9 mouse cellular contexts compared by ENCODE assay signal in the genomic region with DNA sequence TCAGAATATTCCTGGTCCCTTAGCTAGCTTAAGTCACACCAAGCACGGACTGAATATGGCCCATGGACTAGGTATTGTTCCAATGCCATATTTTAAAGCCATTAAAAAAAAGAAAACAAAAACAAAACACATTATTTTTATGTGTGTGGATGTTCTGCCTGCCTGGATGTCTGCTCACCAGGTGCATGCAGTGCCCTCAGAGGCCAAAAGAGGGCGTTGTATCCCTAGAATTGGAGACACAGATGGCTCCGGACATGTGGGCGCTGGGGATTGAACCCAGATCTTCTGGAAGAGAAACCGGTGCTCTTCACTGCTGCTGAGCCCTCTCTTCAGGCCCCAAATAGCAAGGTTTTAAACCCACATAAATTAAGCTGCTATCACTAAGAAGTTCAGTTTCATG. TPM values are rescaled to one million over a fixed set of nuclear protein-coding genes. Genes with fewer than 3 reads are reported as not detected.
DNase-seq lines count a peak whose midpoint lies in the region; ATAC-seq and TF ChIP-seq lines count a peak whose summit lies in the region.
"Had no signal": no experiment of that assay in that cellular context is flagged by ENCODE, and none has a peak within 500 bp of the region (broad histone marks: within the 10 kb centered on the region; RNA-seq: fewer than 3 reads in every experiment).

No protein-coding gene starts in this region.

- TF ChIP-seq CTCF in gastrocnemius, adult 2 months (IDR thresholded peaks at IDR 0.05), result peak; percentile 76
- peak; percentile 72 for TF ChIP-seq CTCF in midbrain, postnatal 0 days (IDR thresholded peaks at IDR 0.05)

- peaks cover 6% of the 10 kb centered on the region; the same call in 1 of the 2 replicates for H3K27me3 ChIP-seq in midbrain, embryonic 10.5 days (ENCODE audit: low read depth, poor library complexity, severe bottlenecking)
- H3K27me3 ChIP-seq in midbrain, embryonic 15.5 days (replicated peaks), result no peaks in the 10 kb centered on the region
- H3K27me3 ChIP-seq in midbrain, postnatal 0 days (ENCODE audit: insufficient read depth, low read length), result no peaks in the 10 kb centered on the region
- H3K27me3 ChIP-seq: limb, embryonic 12.5 days had no signal

- WGBS in midbrain, embryonic 10.5 days, result 47% methylated on average over 5 of the region's 5 CpGs
- WGBS in midbrain, embryonic 15.5 days, result 54% methylated on average over 5 of the region's 5 CpGs
- 51% methylated on average over 5 of the region's 5 CpGs for WGBS in midbrain, postnatal 0 days

- H3K9ac ChIP-seq in midbrain, embryonic 15.5 days, result no peak overlapping the region
- no peak overlapping the region for H3K9ac ChIP-seq in midbrain, postnatal 0 days (replicated peaks; ENCODE audit: low read length, poor library complexity, severe bottlenecking)
- H3K9ac ChIP-seq: limb, embryonic 12.5 days had no signal

- H3K4me1 ChIP-seq in midbrain, embryonic 10.5 days, result peaks cover 58% of the 10 kb centered on the region
- peaks cover 36% of the 10 kb centered on the region for H3K4me1 ChIP-seq in midbrain, embryonic 15.5 days
- peaks cover 9% of the 10 kb centered on the region; the same call in 1 of the 2 replicates for H3K4me1 ChIP-seq in midbrain, postnatal 0 days (ENCODE audit: insufficient read depth, low read length)

- no peak for ATAC-seq in midbrain, embryonic 15.5 days (replicated peaks)
- no peak for ATAC-seq in midbrain, postnatal 0 days (ENCODE audit: low FRiP score)
- ATAC-seq in granulocyte monocyte progenitor cell, adult 5-6 weeks (replicated peaks; ENCODE audit: poor library complexity, severe bottlenecking), result no peak

- peaks cover 99% of the 10 kb centered on the region for H3K36me3 ChIP-seq in midbrain, embryonic 10.5 days
- H3K36me3 ChIP-seq in midbrain, embryonic 15.5 days (replicated peaks), result peaks cover 65% of the 10 kb centered on the region
- peaks cover 67% of the 10 kb centered on the region for H3K36me3 ChIP-seq in midbrain, postnatal 0 days (ENCODE audit: insufficient read depth, low read length)

- no peak overlapping the region for H3K4me3 ChIP-seq in gastrocnemius, adult 2 months
- no peak overlapping the region for H3K4me3 ChIP-seq in midbrain, embryonic 10.5 days
- no peak overlapping the region for H3K4me3 ChIP-seq in midbrain, embryonic 15.5 days
- H3K4me3 ChIP-seq in midbrain, postnatal 0 days (ENCODE audit: low read depth, low read length), result no peak overlapping the region
- H3K4me3 ChIP-seq: limb, embryonic 12.5 days had no signal

- no peak overlapping the region for H3K27ac ChIP-seq in gastrocnemius, adult 2 months
- H3K27ac ChIP-seq in midbrain, embryonic 10.5 days (replicated peaks), result no peak overlapping the region
- no peak overlapping the region for H3K27ac ChIP-seq in midbrain, embryonic 15.5 days
- no peak overlapping the region for H3K27ac ChIP-seq in midbrain, postnatal 0 days (ENCODE audit: low read depth, low read length)
- H3K27ac ChIP-seq: limb, embryonic 12.5 days had no signal

- H3K9me3 ChIP-seq in midbrain, embryonic 10.5 days (replicated peaks), result no peaks in the 10 kb centered on the region
- no peaks in the 10 kb centered on the region for H3K9me3 ChIP-seq in midbrain, embryonic 15.5 days
- H3K9me3 ChIP-seq in midbrain, postnatal 0 days (ENCODE audit: low read length), result no peaks in the 10 kb centered on the region
- H3K9me3 ChIP-seq: limb, embryonic 12.5 days had no signal

- DNase-seq in gastrocnemius, adult 2 months, result peak; percentile 55
- no peak for DNase-seq in gastrocnemius, postnatal 14 days
- peak; percentile 52 for DNase-seq in midbrain, embryonic 10.5 days (ENCODE audit: low spot score)
- peak; percentile 62 for DNase-seq in brain, adult 2 months (ENCODE audit: low read depth, low spot score)
- DNase-seq in midbrain, postnatal 0 days (ENCODE audit: low spot score), result no peak
- no peak for DNase-seq in ovary, postnatal 14 days (ENCODE audit: low spot score)

- intact Hi-C loops in gastrocnemius, adult 2 months (cut with DNase I), result loop anchor here (1.0 kb wide), 1 partner anchor 36 kb away; no protein-coding TSS in a partner anchor
- intact Hi-C loops in gastrocnemius, postnatal 14 days (cut with DNase I; ENCODE audit: low total_unique reads), result loop anchor here (5.0 kb wide), 1 partner anchor 34 kb away; a partner anchor contains a TSS

- H3K4me2 ChIP-seq in midbrain, embryonic 15.5 days, result no peak overlapping the region
- H3K4me2 ChIP-seq in midbrain, postnatal 0 days (ENCODE audit: low read depth, low read length, poor library complexity, severe bottlenecking), result no peak overlapping the region
- H3K4me2 ChIP-seq: limb, embryonic 12.5 days had no signal

RNA-seq across cellular contexts. Expression of a gene that starts 9.9 kb away (rescaled TPM):
- 1 to 10 TPM; 4.9 to 7.7 TPM for total RNA-seq in gastrocnemius, adult 2 months (2021)
- 10 to 100 TPM; 31.3 to 37.5 TPM for total RNA-seq in gastrocnemius, postnatal 14 days (2021)
- polyA plus RNA-seq in midbrain, embryonic 10.5 days (2016; fragmentation: Nextera tagmentation; extraction: Ambion mirVana), result 381 and 466 TPM in 2 replicates
- 622 and 645 TPM in 2 replicates for polyA plus RNA-seq in midbrain, embryonic 15.5 days (2015; fragmentation: Nextera tagmentation; extraction: Ambion mirVana)
- total RNA-seq in midbrain, postnatal 0 days (2014; rRNA removed), result 498 and 510 TPM in 2 replicates
- polyA plus RNA-seq in midbrain, postnatal 0 days (2015; fragmentation: Nextera tagmentation; extraction: Ambion mirVana), result 482 and 484 TPM in 2 replicates
- 0.19 and 1.4 TPM in 2 replicates for total RNA-seq in granulocyte monocyte progenitor cell, adult 5-6 weeks (2014; fragmentation: Nextera tagmentation)
- 1.6 and 1.9 TPM in 2 replicates for total RNA-seq in granulocyte monocyte progenitor cell, adult 5-6 weeks (2017)

RNA-seq across cellular contexts. Expression of a gene that starts 14.0 kb away (rescaled TPM):
- under 1 TPM; 0.18 to 0.22 TPM for total RNA-seq in gastrocnemius, adult 2 months (2021)
- total RNA-seq in gastrocnemius, postnatal 14 days (2021), result 1 to 10 TPM; 1.0 to 1.6 TPM
- 0.69 and 0.87 TPM in 2 replicates for polyA plus RNA-seq in midbrain, embryonic 10.5 days (2016; fragmentation: Nextera tagmentation; extraction: Ambion mirVana)
- polyA plus RNA-seq in midbrain, embryonic 15.5 days (2015; fragmentation: Nextera tagmentation; extraction: Ambion mirVana), result 5.5 and 5.7 TPM in 2 replicates
- total RNA-seq in midbrain, postnatal 0 days (2014; rRNA removed), result 101 and 131 TPM in 2 replicates
- polyA plus RNA-seq in midbrain, postnatal 0 days (2015; fragmentation: Nextera tagmentation; extraction: Ambion mirVana), result 6.6 and 8.1 TPM in 2 replicates
- 1.9 TPM in 1 of 2 replicates, not detected in the other for total RNA-seq in granulocyte monocyte progenitor cell, adult 5-6 weeks (2014; fragmentation: Nextera tagmentation)
- 1.6 TPM in 1 of 2 replicates, not detected in the other for total RNA-seq in granulocyte monocyte progenitor cell, adult 5-6 weeks (2017)

RNA-seq across cellular contexts. Expression of a gene that starts 33.2 kb away (rescaled TPM):
- 1 to 10 TPM; 9.6 to 10.0 TPM for total RNA-seq in gastrocnemius, adult 2 months (2021)
- 10 to 100 TPM; 12.1 to 12.6 TPM for total RNA-seq in gastrocnemius, postnatal 14 days (2021)
- 41.8 and 51.4 TPM in 2 replicates for polyA plus RNA-seq in midbrain, embryonic 10.5 days (2016; fragmentation: Nextera tagmentation; extraction: Ambion mirVana)
- polyA plus RNA-seq in midbrain, embryonic 15.5 days (2015; fragmentation: Nextera tagmentation; extraction: Ambion mirVana), result 40.8 and 41.4 TPM in 2 replicates
- total RNA-seq in midbrain, postnatal 0 days (2014; rRNA removed), result 70.4 and 71.9 TPM in 2 replicates
- 35.5 and 35.8 TPM in 2 replicates for polyA plus RNA-seq in midbrain, postnatal 0 days (2015; fragmentation: Nextera tagmentation; extraction: Ambion mirVana)
- total RNA-seq in granulocyte monocyte progenitor cell, adult 5-6 weeks (2014; fragmentation: Nextera tagmentation), result 56.7 and 62.4 TPM in 2 replicates
- 64.8 and 67.5 TPM in 2 replicates for total RNA-seq in granulocyte monocyte progenitor cell, adult 5-6 weeks (2017)

RNA-seq across cellular contexts. Expression of a gene that starts 35.4 kb away (rescaled TPM):
- total RNA-seq in gastrocnemius, adult 2 months (2021), result 100 to 1,000 TPM; 424 to 537 TPM
- 100 to 1,000 TPM; 588 to 612 TPM for total RNA-seq in gastrocnemius, postnatal 14 days (2021)
- polyA plus RNA-seq in midbrain, embryonic 10.5 days (2016; fragmentation: Nextera tagmentation; extraction: Ambion mirVana), result 191 and 195 TPM in 2 replicates
- polyA plus RNA-seq in midbrain, embryonic 15.5 days (2015; fragmentation: Nextera tagmentation; extraction: Ambion mirVana), result 167 and 171 TPM in 2 replicates
- 32.3 and 41.3 TPM in 2 replicates for total RNA-seq in midbrain, postnatal 0 days (2014; rRNA removed)
- polyA plus RNA-seq in midbrain, postnatal 0 days (2015; fragmentation: Nextera tagmentation; extraction: Ambion mirVana), result 153 and 171 TPM in 2 replicates
- total RNA-seq in granulocyte monocyte progenitor cell, adult 5-6 weeks (2014; fragmentation: Nextera tagmentation), result 10.2 and 23.3 TPM in 2 replicates
- total RNA-seq in granulocyte monocyte progenitor cell, adult 5-6 weeks (2017), result 4.1 and 5.7 TPM in 2 replicates

RNA-seq across cellular contexts. Expression of a gene that starts 51.1 kb away (rescaled TPM):
- 1 to 10 TPM in 1 of 2 experiments, under 1 TPM in 1; 0.77 to 1.5 TPM for total RNA-seq in gastrocnemius, adult 2 months (2021)
- 1 to 10 TPM in 1 of 2 experiments, under 1 TPM in 1; 0.82 to 1.6 TPM for total RNA-seq in gastrocnemius, postnatal 14 days (2021)
- 3.1 and 3.6 TPM in 2 replicates for polyA plus RNA-seq in midbrain, embryonic 10.5 days (2016; fragmentation: Nextera tagmentation; extraction: Ambion mirVana)
- 5.6 and 6.4 TPM in 2 replicates for polyA plus RNA-seq in midbrain, embryonic 15.5 days (2015; fragmentation: Nextera tagmentation; extraction: Ambion mirVana)
- total RNA-seq in midbrain, postnatal 0 days (2014; rRNA removed), result 3.0 and 4.5 TPM in 2 replicates
- polyA plus RNA-seq in midbrain, postnatal 0 days (2015; fragmentation: Nextera tagmentation; extraction: Ambion mirVana), result 1.4 and 1.6 TPM in 2 replicates
- total RNA-seq in granulocyte monocyte progenitor cell, adult 5-6 weeks (2014; fragmentation: Nextera tagmentation), result 26.2 and 59.4 TPM in 2 replicates
- 32.7 and 40.6 TPM in 2 replicates for total RNA-seq in granulocyte monocyte progenitor cell, adult 5-6 weeks (2017)

Comparison
In these comparisons a context has a peak if more than half of its experiments do, and no peak if none do; other contexts are left out.
1. DNase-seq: peak in gastrocnemius, adult 2 months (single experiment), midbrain, embryonic 10.5 days (single experiment) and brain, adult 2 months (single experiment); none in gastrocnemius, postnatal 14 days (single experiment), midbrain, postnatal 0 days (single experiment) and ovary, postnatal 14 days (single experiment).
2. RNA of a gene that starts 9.9 kb away (total RNA-seq): 498 to 510 TPM in midbrain, postnatal 0 days; 31.3 to 37.5 TPM in gastrocnemius, postnatal 14 days, 4.9 to 7.7 TPM in gastrocnemius, adult 2 months and 0.19 to 1.9 TPM in granulocyte monocyte progenitor cell, adult 5-6 weeks; every median in the first group is over 10 times any median in the second.
3. RNA of a gene that starts 14.0 kb away (total RNA-seq): 101 to 131 TPM in midbrain, postnatal 0 days; 1.6 to 1.9 TPM in granulocyte monocyte progenitor cell, adult 5-6 weeks, 1.0 to 1.6 TPM in gastrocnemius, postnatal 14 days and 0.18 to 0.22 TPM in gastrocnemius, adult 2 months; every median in the first group is over 10 times any median in the second.